Mouse (Mus musculus) kidney, postnatal 0 days (tissue): ENCODE measurements around the gene Frmd6. TPM values are rescaled to one million over a fixed set of nuclear protein-coding genes. Genes with fewer than 3 reads are reported as not detected.
A peak's percentile ranks its signal among the peaks of the same experiment; 100 is the strongest.

Source experiments
- ATAC-seq: fragments of 200-750 bp; cut with Nextera tagmentation; replicated peaks from 2 replicates; pipeline ENCODE4 v1.8.0; 2017; ENCODE audit warnings: low read depth, moderate number of reproducible peaks, moderate TSS enrichment, moderate library complexity; ENCODE audit not compliant: low FRiP score
- DNase-seq: peaks from one replicate; pipeline ENCODE4 v3.0.0-alpha.2; 2016; ENCODE audit warnings: low spot score
- H3K27ac ChIP-seq: fragments of 300-500 bp; sonication (generic); 2 replicates; pipeline ENCODE4 v1.5.1; 2014; ENCODE audit warnings: mild to moderate bottlenecking
- H3K27me3 ChIP-seq: fragments of 300-500 bp; sonication (generic); 2 replicates; pipeline ENCODE4 v1.6.1; 2014; ENCODE audit warnings: low read length, mixed read lengths; ENCODE audit not compliant: insufficient read depth
- H3K36me3 ChIP-seq: fragments of 300-500 bp; sonication (generic); 2 replicates; pipeline ENCODE4 v1.6.1; 2014; ENCODE audit warnings: low read length, mixed read lengths; ENCODE audit not compliant: insufficient read depth
- H3K4me1 ChIP-seq: fragments of 300-500 bp; sonication (generic); replicated peaks from 2 replicates; pipeline ENCODE4 v1.6.1; 2014; ENCODE audit warnings: antibody characterized with exemption, low read length, mixed read lengths; ENCODE audit not compliant: insufficient read depth
- H3K4me2 ChIP-seq: fragments of 300-500 bp; sonication (generic); 2 replicates; pipeline ENCODE4 v1.6.1; 2014; ENCODE audit warnings: mild to moderate bottlenecking, low read length, moderate library complexity, mixed read lengths
- H3K4me3 ChIP-seq: fragments of 300-500 bp; sonication (generic); replicated peaks from 2 replicates; pipeline ENCODE4 v1.5.1; 2014; ENCODE audit warnings: low read depth, low read length
- H3K9ac ChIP-seq: fragments of 300-500 bp; sonication (generic); 2 replicates; pipeline ENCODE4 v1.6.1; 2014; ENCODE audit warnings: low read depth, low read length
- H3K9me3 ChIP-seq: fragments of 300-500 bp; sonication (generic); replicated peaks from 2 replicates; pipeline ENCODE4 v1.6.1; 2016; ENCODE audit warnings: low read length, inconsistent platforms, mixed read lengths
- CTCF ChIP-seq: IDR thresholded peaks from 2 replicates; pipeline ENCODE4 v1.5.1; 2016; ENCODE audit warnings: antibody characterized with exemption, low read depth, mild to moderate bottlenecking, moderate library complexity
- WGBS: fragments of 180-500 bp; shearing (Covaris S2); extraction: QIAGEN DNeasy Blood & Tissue Kit; methylation state at CpG from one replicate; pipeline ENCODE4 v1.1.7; 2014; 5-methylcytosine and 5-hydroxymethylcytosine counted together
- polyA plus RNA-seq: library from polyadenylated mRNA; unstranded; fragments of >200 nt; fragmentation: Nextera tagmentation; extraction: Ambion mirVana; gene quantifications from 2 replicates; pipeline ENCODE4 v1.2.1, GENCODE M21; 2015

The Frmd6 gene
- polyA plus RNA-seq, 1 experiment from 2014 or later: 14.6 TPM

GRCm38 (mm10) chr12:70937571-70938384 lies 112.5 kb downstream of the Frmd6 start, which contains the start of gene Actr10:
Actr10 (plus strand) TSS chr12:70937857.
- ATAC-seq (peak; percentile 98), DNase-seq (peak; percentile 97)
- Histone ChIP-seq H3K9me3 (no peaks in the 10 kb centered on the region), H3K27me3 (no peaks in the 10 kb centered on the region), H3K4me1 (no peaks in the 10 kb centered on the region), H3K4me3 (peak within 1 kb of the TSS; percentile 71), H3K36me3 (peaks cover 6% of the 10 kb centered on the region; the same call in 1 of the 2 replicates), H3K4me2 (peak within 1 kb of the TSS; percentile 68), H3K27ac (peak within 1 kb of the TSS; percentile 90), H3K9ac (peak within 1 kb of the TSS; percentile 76)
- no peak for TF ChIP-seq CTCF
- 2% methylated on average over 58 of the region's 59 CpGs for WGBS

- DNase-seq: no peak
- Histone ChIP-seq H3K4me2 (no peak overlapping the region), H3K36me3 (peaks cover 14% of the 10 kb centered on the region), H3K9me3 (no peaks in the 10 kb centered on the region), H3K9ac (no peak overlapping the region), H3K27me3 (no peaks in the 10 kb centered on the region), H3K4me1 (no peaks in the 10 kb centered on the region), H3K4me3 (no peak overlapping the region), H3K27ac (no peak overlapping the region)
- WGBS: 97% methylated on average over 7 of the region's 7 CpGs
- no peak for TF ChIP-seq CTCF
- ATAC-seq: no peak
Measured at GRCm38 (mm10) chr12:70940806-70941205, 115.5 kb downstream of the Frmd6 start.

GRCm38 (mm10) chr12:70944181-70944580 lies 118.9 kb downstream of the Frmd6 start:
- ATAC-seq: no peak
- 95% methylated on average over 5 of the region's 5 CpGs for WGBS
- TF ChIP-seq CTCF: no peak
- Histone ChIP-seq H3K9me3 (no peaks in the 10 kb centered on the region), H3K9ac (no peak overlapping the region), H3K36me3 (peaks cover 24% of the 10 kb centered on the region), H3K4me1 (no peaks in the 10 kb centered on the region), H3K27me3 (no peaks in the 10 kb centered on the region), H3K27ac (no peak overlapping the region), H3K4me3 (no peak overlapping the region), H3K4me2 (no peak overlapping the region)
- no peak for DNase-seq

DNA sequence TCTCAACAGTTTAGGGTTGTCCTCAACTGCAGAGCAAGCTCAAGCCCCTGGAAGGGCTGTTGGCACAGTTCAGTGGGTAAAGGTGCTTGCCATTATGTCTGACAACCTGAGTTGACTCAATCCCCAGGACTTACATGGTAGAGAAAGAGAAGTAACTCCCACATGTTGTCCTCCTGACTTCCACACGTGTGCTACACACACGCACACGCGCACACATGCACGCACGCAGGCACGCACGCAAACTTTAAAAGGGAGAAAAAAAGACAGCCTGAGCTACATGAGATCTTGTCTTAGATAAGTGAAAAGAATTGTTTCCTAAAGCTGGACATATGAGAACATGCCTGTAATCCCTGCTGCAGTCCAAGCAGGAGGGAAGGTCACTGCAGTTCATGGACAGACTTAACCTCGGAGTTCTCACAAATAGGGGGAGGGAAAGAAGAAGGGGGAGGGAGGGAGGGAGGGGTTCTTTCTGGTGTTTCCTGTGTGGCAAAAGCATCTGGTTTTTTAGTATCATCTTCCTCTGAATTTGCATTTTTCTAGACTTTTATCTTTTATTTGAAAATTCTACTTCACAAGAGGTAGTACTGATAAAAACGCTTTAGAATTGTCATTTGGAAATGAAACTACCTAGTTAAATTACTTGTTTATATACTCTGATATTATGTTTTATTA lies 121.4 kb downstream of the Frmd6 start:
- 90% methylated on average over 10 of the region's 10 CpGs for WGBS
- Histone ChIP-seq H3K27ac (no peak overlapping the region), H3K9me3 (no peaks in the 10 kb centered on the region), H3K9ac (no peak overlapping the region), H3K27me3 (no peaks in the 10 kb centered on the region), H3K4me3 (no peak overlapping the region), H3K4me2 (no peak overlapping the region), H3K36me3 (peaks cover 30% of the 10 kb centered on the region), H3K4me1 (no peaks in the 10 kb centered on the region)
- TF ChIP-seq CTCF: no peak
- ATAC-seq: no peak
- no peak for DNase-seq

Other genes with a start within 250 kb of the Frmd6 start
- gene Actr10, start 112.3 kb downstream of the Frmd6 start, polyA plus RNA-seq: 269 and 280 TPM in 2 replicates
- gene Psma3, start 149.1 kb downstream of the Frmd6 start, polyA plus RNA-seq: 606 and 634 TPM in 2 replicates
- gene Arid4a, start 190.5 kb downstream of the Frmd6 start, polyA plus RNA-seq: 32.4 and 32.6 TPM in 2 replicates